8 mouse cellular contexts compared by ENCODE assay signal in the genomic region with DNA sequence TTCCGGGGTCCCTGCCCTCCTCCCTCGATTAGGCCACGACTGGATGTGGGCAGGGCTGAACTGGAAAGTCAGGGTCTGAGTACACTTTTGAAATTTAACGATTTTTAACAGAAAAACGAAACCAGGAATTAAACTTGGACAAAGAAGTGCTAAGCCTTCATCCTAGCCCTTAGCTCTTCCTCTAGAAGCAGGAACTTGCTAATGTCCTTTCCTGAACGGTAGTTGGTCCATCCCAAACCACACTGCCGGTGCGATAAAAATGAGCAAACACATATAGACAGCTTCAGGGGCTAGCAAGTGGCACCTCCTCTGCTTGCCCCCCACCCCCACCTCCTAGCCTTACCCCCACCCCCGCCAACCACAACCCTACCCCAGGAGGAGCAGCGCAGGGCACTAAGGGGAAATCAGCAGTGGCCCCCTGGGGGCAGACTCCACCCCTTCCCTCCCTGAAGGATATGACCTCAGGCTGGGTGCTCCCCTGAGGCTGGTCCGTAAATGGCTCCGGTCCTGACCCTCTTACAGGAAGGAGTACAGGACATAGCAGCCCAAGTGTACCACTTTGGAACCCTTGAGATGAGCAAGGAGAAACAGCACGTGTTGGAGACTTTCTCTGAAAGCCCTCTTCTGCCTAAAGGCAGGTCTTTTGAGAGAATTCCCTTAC. TPM values are rescaled to one million over a fixed set of nuclear protein-coding genes. Genes with fewer than 3 reads are reported as not detected.
DNase-seq lines count a peak whose midpoint lies in the region.

No protein-coding gene starts in this region.

- peak; percentile 26 for DNase-seq in layer of hippocampus, adult 9-11 months
- DNase-seq in layer of hippocampus, postnatal 36 days, result no peak
- peak; percentile 93 for DNase-seq in induced T-regulatory cell, adult 2 months (ENCODE audit: low read depth)
- DNase-seq in lung, adult 18-20 months, result peak; percentile 63 to 69
- DNase-seq in spleen, adult 18-20 months, result peak; percentile 71 to 74
- DNase-seq in layer of hippocampus, postnatal 10 days (ENCODE audit: low spot score in 2 of 2), result no peak
- DNase-seq in retina, postnatal 1 day, result no peak

- H3K4me3 ChIP-seq in erythroblast, embryonic 14.5 days (replicated peaks), result peak overlapping the region; percentile 61

- no peaks in the 10 kb centered on the region; the same call in 1 of the 2 replicates for H3K9me3 ChIP-seq in erythroblast, embryonic 14.5 days (ENCODE audit: control insufficient read depth, low read length)

- H3K4me1 ChIP-seq in erythroblast, embryonic 14.5 days (ENCODE audit: control insufficient read depth), result peaks cover 16% of the 10 kb centered on the region

- H3K27me3 ChIP-seq in erythroblast, embryonic 14.5 days (ENCODE audit: control insufficient read depth), result no peaks in the 10 kb centered on the region

- H3K36me3 ChIP-seq in erythroblast, embryonic 14.5 days (ENCODE audit: control insufficient read depth), result no peaks in the 10 kb centered on the region

RNA-seq across cellular contexts. Expression of a gene that starts 42.9 kb away (rescaled TPM):
- total RNA-seq in layer of hippocampus, postnatal 36 days (2021), result under 1 TPM; 0.38 to 0.52 TPM
- 0.02 TPM in 1 of 2 replicates, not detected in the other for polyA plus RNA-seq in erythroblast, embryonic 14.5 days (2012)
- under 1 TPM; 0.36 to 0.43 TPM for total RNA-seq in layer of hippocampus, postnatal 10 days (2021)

RNA-seq across cellular contexts. Expression of a gene that starts 57.6 kb away (rescaled TPM):
- total RNA-seq in layer of hippocampus, postnatal 36 days (2021), result 100 to 1,000 TPM; 142 to 153 TPM
- polyA plus RNA-seq in erythroblast, embryonic 14.5 days (2012), result 0.55 and 0.93 TPM in 2 replicates
- total RNA-seq in layer of hippocampus, postnatal 10 days (2021), result 100 to 1,000 TPM; 120 to 158 TPM

Comparison
In these comparisons a context has a peak if more than half of its experiments do, and no peak if none do; other contexts are left out.
1. DNase-seq: peak in layer of hippocampus, adult 9-11 months (single experiment), induced T-regulatory cell, adult 2 months (single experiment), lung, adult 18-20 months (2 of 2) and spleen, adult 18-20 months (2 of 2); none in layer of hippocampus, postnatal 36 days (0 of 2), layer of hippocampus, postnatal 10 days (0 of 2) and retina, postnatal 1 day (single experiment).